Mouse (Mus musculus) left cerebral cortex, postnatal 4 days (tissue): ENCODE results near the gene Rabif. TPM values are rescaled to one million over a fixed set of nuclear protein-coding genes. Genes with fewer than 3 reads are reported as not detected.

ENCODE experiments used
- DNase-seq: peaks from one replicate; pipeline ENCODE4 v3.0.0-alpha.2; 2022
- intact Hi-C: fragments of 180-260 bp; cut with DNase I; formaldehyde crosslinking; loops from one replicate; pipeline ENCODE4 v1.15.1; 2025
- total RNA-seq, 2 experiments: library from RNA; stranded (reverse); gene quantifications; 2 replicates each; pipeline ENCODE4 v1.2.3; 2021

The Rabif gene
- total RNA-seq, 2 experiments from 2014 or later = 38.2 to 38.5 TPM

- DNase-seq = no peak
- intact Hi-C loops = no loop called here
Measured at GRCm38 (mm10) chr1:134549632-134550132, 55.2 kb downstream of the Rabif start, which contains the start of gene Mgat4e. Gene Mgat4e (minus strand): TSS chr1:134549682.

DNA sequence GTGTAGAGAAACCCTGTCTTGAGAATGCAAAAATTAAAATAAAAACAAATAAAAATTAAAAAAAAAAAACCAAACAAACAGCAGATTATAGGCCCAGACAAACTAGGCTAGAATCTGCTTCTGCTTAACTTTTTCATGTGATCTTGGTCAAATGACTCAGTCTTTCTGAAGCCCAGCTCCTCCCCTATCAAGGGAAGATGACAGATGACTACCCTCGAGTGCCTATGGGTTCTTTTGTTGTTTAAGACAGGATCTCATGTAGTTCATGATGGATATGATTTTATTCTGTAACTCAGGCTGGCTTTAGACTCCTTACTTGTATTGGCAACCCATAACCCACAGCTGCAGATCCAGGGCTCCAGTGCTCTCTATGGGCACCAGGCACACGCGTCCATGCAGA, 57.4 kb downstream of the Rabif start:
- intact Hi-C loops = no loop called here
- no peak for DNase-seq

DNA sequence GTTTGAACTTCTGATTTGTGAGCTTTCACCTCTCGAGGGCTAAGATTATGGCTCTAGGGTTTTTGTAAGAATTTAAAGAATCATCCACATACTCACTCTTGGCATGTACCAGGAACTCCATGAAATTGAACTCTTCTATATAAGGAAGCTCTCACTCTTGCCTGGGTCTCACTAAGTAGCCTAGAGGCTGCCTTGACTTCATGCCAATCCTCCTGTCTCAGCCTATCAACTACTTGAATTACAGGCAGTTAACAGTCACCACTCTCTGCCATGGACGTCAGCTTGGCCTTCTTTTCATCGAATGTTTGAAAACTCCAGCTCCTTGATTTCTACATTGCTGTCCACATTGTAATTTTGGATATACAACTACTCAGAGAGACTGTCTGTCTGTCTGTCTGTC, 57.9 kb downstream of the Rabif start:
- no peak for DNase-seq
- intact Hi-C loops = no loop called here

- DNase-seq = no peak
- intact Hi-C loops = no loop called here
Measured at GRCm38 (mm10) chr1:134555240-134555870, 60.9 kb downstream of the Rabif start.

- peak; percentile 68 for DNase-seq
- intact Hi-C loops = no loop called here
Measured at GRCm38 (mm10) chr1:134555871-134556670, 61.6 kb downstream of the Rabif start.

- DNase-seq = peak; percentile 97
- intact Hi-C loops = no loop called here
Measured at GRCm38 (mm10) chr1:134556671-134557218, 62.3 kb downstream of the Rabif start.

Other genes starting within 250 kb of the Rabif start
- gene Myog, start 204.7 kb upstream of the Rabif start, total RNA-seq = not detected
- gene Ppfia4, start 161.7 kb upstream of the Rabif start, total RNA-seq = 10 to 100 TPM; 62.6 to 72.1 TPM
- gene Tmem183a, start 132.7 kb upstream of the Rabif start, total RNA-seq = 100 to 1,000 TPM; 110 to 122 TPM
- not detected for gene 4933406M09Rik, start 108.7 kb upstream of the Rabif start, total RNA-seq
- gene Cyb5r1, start 89.1 kb upstream of the Rabif start, total RNA-seq = 10 to 100 TPM; 13.1 to 18.5 TPM
- gene Adipor1, start 79.3 kb upstream of the Rabif start, total RNA-seq = 10 to 100 TPM; 55.4 to 57.5 TPM
- 10 to 100 TPM; 37.1 to 38.7 TPM for gene Klhl12, start 39.1 kb upstream of the Rabif start, total RNA-seq
- gene Mgat4e, start 55.0 kb downstream of the Rabif start, total RNA-seq = not detected
- 100 to 1,000 TPM in 1 of 2 experiments, 10 to 100 TPM in 1; 98.4 to 107 TPM for gene Kdm5b, start 65.5 kb downstream of the Rabif start, total RNA-seq
- 1 to 10 TPM; 2.2 to 3.9 TPM for gene Syt2, start 152.0 kb downstream of the Rabif start, total RNA-seq